Mouse (Mus musculus): ENCODE measurements around the gene Vps9d1. TPM values are rescaled to one million over a fixed set of nuclear protein-coding genes. Genes with fewer than 3 reads are reported as not detected.
A peak's percentile ranks its signal among the peaks of the same experiment; 100 is the strongest.

Vps9d1 gene
- polyA plus RNA-seq (2012; rRNA removed), result 42.7 and 79.9 TPM in 2 replicates

- Histone ChIP-seq H3K27ac (ENCODE audit: insufficient read depth, low read depth, low read length) (peak within 1 kb of the TSS; percentile 88), H3K4me1 (ENCODE audit: control insufficient read depth, insufficient read depth, low read length) (peaks cover 10% of the 10 kb centered on the region; the same call in 1 of the 2 replicates), H3K27me3 (replicated peaks; ENCODE audit: control insufficient read depth, insufficient read depth, low read length) (no peaks in the 10 kb centered on the region), H3K36me3 (ENCODE audit: control insufficient read depth, insufficient read depth, low read length) (no peaks in the 10 kb centered on the region; the same call in 1 of the 2 replicates), H3K4me3 (ENCODE audit: insufficient read depth, low read depth, low read length) (peak within 1 kb of the TSS; percentile 97)
- no peak for TF ChIP-seq POLR2A (IDR thresholded peaks at IDR 0.05; ENCODE audit: low read depth, low read length)
- TF ChIP-seq CTCF (conservative IDR thresholded peaks at IDR 0.05; ENCODE audit: insufficient read depth, insufficient read length, low read depth, low read length), result no peak
- under 1% methylated on average over 99 of the region's 99 CpGs for WGBS
- DNase-seq, result peak; percentile 91
These were observed at the start of gene Vps9d1, which contains the start of gene Zfp276 for GRCm38 (mm10) chr8:123254099-123254885. TSS of gene Vps9d1 (minus strand) at chr8:123254348. TSS of gene Zfp276 (plus strand) at chr8:123254195.

GRCm38 (mm10) chr8:123298301-123298700, 44.2 kb upstream of the Vps9d1 start:
- 83% methylated on average over 11 of the region's 11 CpGs for WGBS
- TF ChIP-seq POLR2A (IDR thresholded peaks at IDR 0.05; ENCODE audit: low read depth, low read length) (no peak), CTCF (conservative IDR thresholded peaks at IDR 0.05; ENCODE audit: insufficient read depth, insufficient read length, low read depth, low read length) (no peak; the same call in 1 of the 2 replicates)
- no peak overlapping the region for H3K4me3 ChIP-seq (ENCODE audit: insufficient read depth, low read depth, low read length)
- H3K27me3 ChIP-seq (replicated peaks; ENCODE audit: control insufficient read depth, insufficient read depth, low read length), result no peaks in the 10 kb centered on the region
- H3K36me3 ChIP-seq (ENCODE audit: control insufficient read depth, insufficient read depth, low read length), result no peaks in the 10 kb centered on the region
- peak; percentile 45 for DNase-seq
- H3K27ac ChIP-seq (ENCODE audit: insufficient read depth, low read depth, low read length), result no peak overlapping the region
- no peaks in the 10 kb centered on the region for H3K4me1 ChIP-seq (ENCODE audit: control insufficient read depth, insufficient read depth, low read length)

GRCm38 (mm10) chr8:123292785-123293184, 38.6 kb upstream of the Vps9d1 start:
- H3K36me3 ChIP-seq (ENCODE audit: control insufficient read depth, insufficient read depth, low read length), result no peaks in the 10 kb centered on the region
- H3K4me1 ChIP-seq (ENCODE audit: control insufficient read depth, insufficient read depth, low read length), result peaks cover 5% of the 10 kb centered on the region
- TF ChIP-seq CTCF (conservative IDR thresholded peaks at IDR 0.05; ENCODE audit: insufficient read depth, insufficient read length, low read depth, low read length) (no peak), POLR2A (IDR thresholded peaks at IDR 0.05; ENCODE audit: low read depth, low read length) (no peak)
- H3K27me3 ChIP-seq (replicated peaks; ENCODE audit: control insufficient read depth, insufficient read depth, low read length), result no peaks in the 10 kb centered on the region
- peak overlapping the region; percentile 6; the same call in 1 of the 2 replicates for H3K27ac ChIP-seq (ENCODE audit: insufficient read depth, low read depth, low read length)
- no peak overlapping the region for H3K4me3 ChIP-seq (ENCODE audit: insufficient read depth, low read depth, low read length)
- DNase-seq, result no peak
- 83% methylated on average over 2 of the region's 2 CpGs for WGBS

- TF ChIP-seq POLR2A (IDR thresholded peaks at IDR 0.05; ENCODE audit: low read depth, low read length), result no peak
- TF ChIP-seq CTCF (conservative IDR thresholded peaks at IDR 0.05; ENCODE audit: insufficient read depth, insufficient read length, low read depth, low read length), result no peak
- no peaks in the 10 kb centered on the region for H3K36me3 ChIP-seq (ENCODE audit: control insufficient read depth, insufficient read depth, low read length)
- no peak overlapping the region for H3K4me3 ChIP-seq (ENCODE audit: insufficient read depth, low read depth, low read length)
- H3K27ac ChIP-seq (ENCODE audit: insufficient read depth, low read depth, low read length), result peak overlapping the region; percentile 26; the same call in 1 of the 2 replicates
- peak; percentile 70 for DNase-seq
- H3K4me1 ChIP-seq (ENCODE audit: control insufficient read depth, insufficient read depth, low read length), result peaks cover 5% of the 10 kb centered on the region
- H3K27me3 ChIP-seq (replicated peaks; ENCODE audit: control insufficient read depth, insufficient read depth, low read length), result no peaks in the 10 kb centered on the region
- WGBS, result 44% methylated on average over 3 of the region's 3 CpGs
These were observed 38.1 kb upstream of the Vps9d1 start for GRCm38 (mm10) chr8:123292281-123292680.

- Histone ChIP-seq H3K4me3 (ENCODE audit: insufficient read depth, low read depth, low read length) (no peak overlapping the region), H3K27ac (ENCODE audit: insufficient read depth, low read depth, low read length) (no peak overlapping the region), H3K4me1 (ENCODE audit: control insufficient read depth, insufficient read depth, low read length) (peaks cover 5% of the 10 kb centered on the region), H3K36me3 (ENCODE audit: control insufficient read depth, insufficient read depth, low read length) (no peaks in the 10 kb centered on the region), H3K27me3 (replicated peaks; ENCODE audit: control insufficient read depth, insufficient read depth, low read length) (no peaks in the 10 kb centered on the region)
- TF ChIP-seq CTCF (conservative IDR thresholded peaks at IDR 0.05; ENCODE audit: insufficient read depth, insufficient read length, low read depth, low read length) (no peak), POLR2A (IDR thresholded peaks at IDR 0.05; ENCODE audit: low read depth, low read length) (no peak)
- 69% methylated on average over 8 of the region's 8 CpGs for WGBS
- DNase-seq, result peak; percentile 23
These were observed 37.6 kb upstream of the Vps9d1 start for GRCm38 (mm10) chr8:123291716-123292115.

GRCm38 (mm10) chr8:123290679-123291078, 36.5 kb upstream of the Vps9d1 start:
- no peak for DNase-seq
- no peaks in the 10 kb centered on the region for H3K27me3 ChIP-seq (replicated peaks; ENCODE audit: control insufficient read depth, insufficient read depth, low read length)
- 93% methylated on average over 8 of the region's 8 CpGs for WGBS
- no peak for TF ChIP-seq CTCF (conservative IDR thresholded peaks at IDR 0.05; ENCODE audit: insufficient read depth, insufficient read length, low read depth, low read length)
- H3K4me1 ChIP-seq (ENCODE audit: control insufficient read depth, insufficient read depth, low read length), result peaks cover 5% of the 10 kb centered on the region
- no peaks in the 10 kb centered on the region for H3K36me3 ChIP-seq (ENCODE audit: control insufficient read depth, insufficient read depth, low read length)
- H3K4me3 ChIP-seq (ENCODE audit: insufficient read depth, low read depth, low read length), result no peak overlapping the region
- H3K27ac ChIP-seq (ENCODE audit: insufficient read depth, low read depth, low read length), result no peak overlapping the region

GRCm38 (mm10) chr8:123290166-123290565, 36.0 kb upstream of the Vps9d1 start:
- no peaks in the 10 kb centered on the region for H3K36me3 ChIP-seq (ENCODE audit: control insufficient read depth, insufficient read depth, low read length)
- DNase-seq, result peak; percentile 60
- WGBS, result 62% methylated on average over 4 of the region's 4 CpGs

More at GRCm38 (mm10) chr8:123290166-123290565, 36.0 kb upstream of the Vps9d1 start:
- no peak overlapping the region for H3K27ac ChIP-seq (ENCODE audit: insufficient read depth, low read depth, low read length)
- H3K4me3 ChIP-seq (ENCODE audit: insufficient read depth, low read depth, low read length), result no peak overlapping the region
- H3K4me1 ChIP-seq (ENCODE audit: control insufficient read depth, insufficient read depth, low read length), result peaks cover 5% of the 10 kb centered on the region
- H3K27me3 ChIP-seq (replicated peaks; ENCODE audit: control insufficient read depth, insufficient read depth, low read length), result no peaks in the 10 kb centered on the region
- no peak for TF ChIP-seq POLR2A (IDR thresholded peaks at IDR 0.05; ENCODE audit: low read depth, low read length)
- TF ChIP-seq CTCF (conservative IDR thresholded peaks at IDR 0.05; ENCODE audit: insufficient read depth, insufficient read length, low read depth, low read length), result peak; percentile 74
